Mouse (Mus musculus) layer of hippocampus, postnatal 10 days (tissue): ENCODE measurements around the gene Cmip. TPM values are rescaled to one million over a fixed set of nuclear protein-coding genes. Genes with fewer than 3 reads are reported as not detected.

Experiments
- DNase-seq, 2 experiments: peaks; one replicate each; pipeline ENCODE4 v3.0.0; 2021; ENCODE audit warnings: low spot score in 2 of 2
- total RNA-seq, 2 experiments: library from RNA; stranded (reverse); gene quantifications; 2 replicates each; pipeline ENCODE4 v1.2.3; 2021

Gene Cmip
- total RNA-seq, 2 experiments from 2014 or later, result 338 to 353 TPM

GRCm38 (mm10) chr8:117371189-117371588 lies 114.3 kb downstream of the Cmip start:
- no peak for DNase-seq

GRCm38 (mm10) chr8:117372070-117372469 lies 115.2 kb downstream of the Cmip start:
- DNase-seq, result peak; percentile 57 to 58

GRCm38 (mm10) chr8:117373001-117373428 lies 116.2 kb downstream of the Cmip start:
- DNase-seq, result no peak

- DNase-seq, result no peak
These were observed 117.2 kb downstream of the Cmip start for GRCm38 (mm10) chr8:117374087-117374486.

GRCm38 (mm10) chr8:117376997-117377396 lies 120.1 kb downstream of the Cmip start:
- DNase-seq, result no peak

GRCm38 (mm10) chr8:117378625-117379024 lies 121.8 kb downstream of the Cmip start:
- no peak for DNase-seq

- peak; percentile 71 to 79 for DNase-seq
These were observed 122.3 kb downstream of the Cmip start for GRCm38 (mm10) chr8:117379131-117379530.

GRCm38 (mm10) chr8:117380796-117381195 lies 123.9 kb downstream of the Cmip start:
- DNase-seq, result peak; percentile 54 to 64

- DNase-seq, result no peak
These were observed 129.3 kb downstream of the Cmip start for GRCm38 (mm10) chr8:117386142-117386541.

- DNase-seq, result no peak
These were observed 130.8 kb downstream of the Cmip start for GRCm38 (mm10) chr8:117387642-117388041.

- no peak for DNase-seq
These were observed 131.5 kb downstream of the Cmip start for GRCm38 (mm10) chr8:117388370-117388769.

- no peak for DNase-seq
These were observed 137.0 kb downstream of the Cmip start for GRCm38 (mm10) chr8:117393853-117394252.

- peak in 1 of 2 experiments; percentile 50 for DNase-seq
These were observed 138.2 kb downstream of the Cmip start for GRCm38 (mm10) chr8:117395055-117395454.

- DNase-seq, result no peak
These were observed 140.0 kb downstream of the Cmip start for GRCm38 (mm10) chr8:117396884-117397283.

- DNase-seq, result no peak
These were observed 140.9 kb downstream of the Cmip start for GRCm38 (mm10) chr8:117397751-117398150.

GRCm38 (mm10) chr8:117399229-117399628 lies 142.4 kb downstream of the Cmip start:
- DNase-seq, result no peak

- DNase-seq, result no peak
These were observed 144.0 kb downstream of the Cmip start for GRCm38 (mm10) chr8:117400820-117401219.

GRCm38 (mm10) chr8:117401880-117402279 lies 145.0 kb downstream of the Cmip start:
- DNase-seq, result no peak

- DNase-seq, result no peak
These were observed 146.2 kb downstream of the Cmip start for GRCm38 (mm10) chr8:117402911-117403704.

GRCm38 (mm10) chr8:117403705-117404476 lies 147.0 kb downstream of the Cmip start:
- DNase-seq, result peak; percentile 49 to 51

- DNase-seq, result no peak
These were observed 149.2 kb downstream of the Cmip start for GRCm38 (mm10) chr8:117406081-117406480.

GRCm38 (mm10) chr8:117408634-117409033 lies 151.8 kb downstream of the Cmip start:
- DNase-seq, result no peak
